Mouse (Mus musculus) cerebellum, adult 11-12 months (tissue): ENCODE data around the gene Slc35b1.
"Not testable (repeated sequence)": the region's sequence is repeated elsewhere in the genome, so short reads cannot be mapped to it uniquely, and the experiment has no call there.

Source experiments
- DNase-seq: peaks from one replicate; pipeline ENCODE4 v3.0.0; 2022

The Slc35b1 gene

DNA sequence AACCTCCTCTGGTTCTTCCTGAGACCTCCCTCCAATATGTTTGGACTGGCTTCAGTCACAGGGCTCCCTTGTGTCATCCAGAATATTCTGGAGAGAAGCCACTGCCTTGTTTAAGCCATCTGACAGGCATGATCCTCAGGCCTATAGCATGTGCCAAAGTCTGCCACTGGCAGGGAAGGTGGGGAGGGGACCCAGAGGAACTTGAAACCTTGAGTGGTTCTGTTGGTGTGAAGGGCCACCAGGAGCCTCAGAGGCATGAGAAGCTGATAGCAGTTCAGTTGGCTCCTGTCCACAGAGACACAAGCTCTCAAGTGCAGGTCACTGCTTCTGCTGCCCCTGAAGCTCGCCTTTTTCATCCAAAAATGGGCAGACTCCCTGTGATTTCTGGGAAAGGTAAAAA lies 12.1 kb downstream of the Slc35b1 start:
- DNase-seq = peak; percentile 76

- peak; percentile 78 for DNase-seq
These were observed 13.6 kb downstream of the Slc35b1 start for GRCm38 (mm10) chr11:95397843-95398835.

DNA sequence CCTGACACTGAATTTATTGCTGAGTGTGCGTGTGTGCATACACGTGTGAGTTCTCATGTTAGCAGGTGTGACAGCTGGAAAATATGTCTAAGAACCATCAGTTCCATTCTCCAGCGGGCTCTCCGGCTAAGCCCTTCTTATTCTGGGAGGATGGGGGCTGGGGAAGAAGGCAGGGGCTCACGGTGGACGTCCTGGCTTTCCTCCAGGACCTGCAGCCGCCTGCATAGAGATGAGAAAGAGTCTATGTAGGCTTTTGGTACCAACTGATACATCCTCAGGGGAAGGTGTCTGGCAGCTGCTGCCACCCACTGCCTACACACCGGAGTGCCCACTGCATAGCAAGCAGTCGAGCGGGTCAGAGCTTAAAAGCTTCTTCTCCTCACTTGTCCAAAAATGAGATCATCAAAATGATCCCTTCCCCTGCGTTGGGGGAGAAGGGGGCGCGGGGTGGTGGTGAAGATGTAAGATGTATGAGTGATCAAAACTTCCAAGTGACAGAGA lies 15.1 kb downstream of the Slc35b1 start:
- peak; percentile 62 for DNase-seq

DNA sequence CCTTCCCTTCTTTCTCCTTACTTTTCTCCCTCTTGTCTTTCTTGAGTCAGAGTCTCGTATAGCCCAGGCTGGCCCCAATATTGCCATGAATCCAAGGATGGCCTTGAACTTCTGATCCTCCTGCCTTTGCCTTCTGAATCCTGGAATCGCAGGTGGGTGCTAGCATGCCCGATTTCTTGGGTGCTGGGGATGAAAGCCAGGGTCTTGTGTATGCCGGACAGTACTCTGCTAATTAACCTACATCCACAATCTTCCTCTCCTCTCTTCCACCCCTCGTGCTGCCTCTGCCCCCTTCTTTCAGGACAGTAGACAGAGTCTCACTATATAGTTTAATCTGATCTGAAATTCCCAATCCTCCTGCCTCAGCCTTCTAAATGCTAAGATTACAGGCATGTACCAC lies 17.1 kb downstream of the Slc35b1 start:
- DNase-seq = peak; percentile 45

DNA sequence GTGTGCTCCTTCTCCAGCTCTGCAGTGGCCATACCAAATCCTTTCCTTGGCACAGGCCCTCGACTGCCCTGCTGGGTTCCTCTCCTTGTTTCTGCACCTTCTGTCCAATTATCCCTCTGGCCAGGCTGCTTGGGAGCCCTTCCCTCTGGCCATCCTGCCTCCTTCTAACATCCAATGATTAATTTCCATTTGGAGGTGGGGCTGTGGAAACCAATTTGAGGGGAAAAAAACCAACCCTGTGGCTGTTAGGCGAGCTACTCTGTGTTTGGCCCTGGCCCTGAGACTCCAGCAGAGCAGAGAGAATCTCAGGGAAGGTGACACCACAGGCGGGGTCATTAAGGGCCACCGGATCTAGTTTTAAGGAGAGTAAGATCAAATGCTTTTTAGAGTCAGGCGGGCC lies 17.7 kb downstream of the Slc35b1 start:
- peak; percentile 94 for DNase-seq

- peak; percentile 57 for DNase-seq
These were observed 18.2 kb downstream of the Slc35b1 start for GRCm38 (mm10) chr11:95402658-95403101.

DNA sequence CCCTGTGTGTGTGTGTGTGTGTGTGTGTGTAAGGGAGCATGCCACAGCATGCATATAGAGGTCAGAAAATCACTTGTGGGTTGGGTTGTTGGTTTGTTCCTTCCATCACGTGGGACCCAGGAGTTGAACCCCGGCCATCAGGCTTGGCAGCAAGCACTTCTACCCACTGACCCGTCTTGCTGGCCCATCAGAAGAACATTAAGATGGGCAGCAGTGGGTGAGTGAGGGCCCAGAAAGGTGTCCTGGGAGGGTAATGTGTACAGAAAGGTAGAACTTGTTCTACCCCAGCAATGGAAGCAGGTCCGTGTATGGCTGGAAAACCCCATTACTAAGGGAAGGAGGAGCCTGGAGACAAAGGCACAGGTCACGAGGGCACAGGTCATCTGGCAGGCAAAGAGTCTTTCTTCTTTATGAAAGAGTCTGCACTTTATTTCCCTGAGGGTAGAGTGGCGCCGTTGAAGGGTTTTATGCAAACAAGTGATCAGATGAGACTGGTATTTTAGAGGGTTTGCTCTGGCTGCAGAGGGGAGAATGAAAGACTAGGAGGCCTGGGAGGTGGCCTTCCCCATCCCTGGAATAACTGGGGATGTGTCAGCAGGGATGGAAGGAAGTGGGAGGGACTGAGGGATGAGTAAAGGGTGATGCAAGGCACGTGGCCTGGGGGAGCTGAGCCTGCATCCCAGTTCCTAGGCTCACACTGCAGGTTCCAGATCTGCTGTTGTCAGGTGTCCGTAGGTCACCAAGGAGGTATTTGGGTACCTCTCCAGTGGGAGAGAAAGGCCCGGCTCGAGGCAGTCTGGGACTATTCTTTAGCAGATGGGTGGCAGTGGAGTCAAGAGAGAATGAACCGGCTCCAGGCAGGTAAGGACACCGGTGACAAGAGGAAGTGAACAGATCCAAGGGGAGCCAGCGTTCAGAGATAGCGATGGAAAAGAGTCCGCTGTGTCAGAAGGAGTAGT lies 19.2 kb downstream of the Slc35b1 start:
- DNase-seq = peak; percentile 68

GRCm38 (mm10) chr11:95405771-95406170 lies 21.3 kb downstream of the Slc35b1 start:
- DNase-seq = no peak

DNA sequence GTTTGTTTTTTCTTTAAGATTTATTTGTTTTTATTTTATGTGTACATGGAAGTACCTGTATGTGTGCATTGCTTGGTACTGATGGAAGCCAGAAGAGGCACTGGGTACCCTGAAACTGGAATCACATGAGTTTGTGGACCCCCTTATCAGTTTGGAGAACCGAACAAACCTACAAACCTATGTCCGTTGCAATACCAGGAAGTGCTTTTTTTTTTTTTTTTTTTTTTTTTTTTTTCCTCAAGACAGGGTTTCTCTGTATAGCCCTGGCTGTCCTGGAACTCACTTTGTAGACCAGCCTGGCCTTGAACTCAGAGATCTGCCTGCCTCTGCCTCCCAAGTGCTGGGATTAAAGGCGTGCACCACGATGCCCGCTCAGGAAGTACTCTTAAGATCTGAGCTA lies 21.9 kb downstream of the Slc35b1 start:
- DNase-seq = not testable (repeated sequence)

- DNase-seq = no peak
These were observed 25.1 kb downstream of the Slc35b1 start for GRCm38 (mm10) chr11:95409450-95410112.

GRCm38 (mm10) chr11:95411453-95412013 lies 27.0 kb downstream of the Slc35b1 start:
- DNase-seq = no peak

- peak; percentile 76 for DNase-seq
These were observed 28.1 kb downstream of the Slc35b1 start for GRCm38 (mm10) chr11:95412615-95413014.

DNA sequence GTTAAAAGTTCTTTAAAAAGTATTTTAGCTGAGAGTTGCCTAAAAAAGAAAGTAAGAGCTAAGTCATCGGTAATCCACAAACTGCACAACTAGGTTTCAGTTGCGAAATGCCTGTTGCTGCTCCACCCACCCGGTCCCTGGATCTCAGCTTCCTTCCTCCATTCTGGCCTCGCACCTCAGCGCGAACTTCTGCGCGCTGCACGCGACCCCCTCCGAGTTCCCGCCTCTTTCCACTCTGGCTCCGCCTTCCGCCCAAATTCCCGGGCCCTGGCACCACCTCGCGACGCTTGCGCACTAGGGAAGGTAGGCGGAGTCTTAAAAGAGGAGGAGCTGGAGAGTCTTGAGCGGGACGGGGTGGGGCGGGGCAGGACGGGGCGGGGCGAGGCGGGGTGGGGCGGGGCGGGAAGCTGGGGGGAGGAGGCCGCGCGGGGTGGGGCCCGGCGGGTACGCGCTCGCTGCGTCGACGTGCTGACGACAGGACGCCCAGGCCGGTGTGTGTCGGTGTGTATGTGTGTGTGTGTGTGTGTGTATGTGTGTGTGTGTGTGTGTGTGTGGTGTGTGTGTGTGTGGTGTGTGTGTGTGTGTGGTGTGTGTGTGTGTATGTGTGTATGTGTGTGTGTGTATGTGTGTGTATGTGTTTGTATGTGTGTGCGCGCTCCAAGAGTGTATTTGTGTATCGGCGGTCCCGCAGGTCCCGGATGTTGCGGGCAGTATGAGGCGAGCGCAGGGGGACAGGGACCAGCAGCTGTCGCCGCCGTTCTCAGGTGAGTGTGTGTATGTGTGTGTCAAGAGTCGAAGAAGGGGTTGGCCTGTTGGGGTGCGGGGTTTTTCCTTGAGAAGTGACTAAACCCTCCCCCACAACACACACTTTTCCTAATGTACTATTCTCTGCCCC lies 29.4 kb downstream of the Slc35b1 start, which contains the start of gene Spop:
Spop (plus strand) TSS at position 440 of the 895 bp plus-strand sequence.
- DNase-seq = peak; percentile 88

GRCm38 (mm10) chr11:95414536-95415161 lies 30.2 kb downstream of the Slc35b1 start:
- DNase-seq = peak; percentile 96

- no peak for DNase-seq
These were observed 31.4 kb downstream of the Slc35b1 start for GRCm38 (mm10) chr11:95415931-95416330.

DNA sequence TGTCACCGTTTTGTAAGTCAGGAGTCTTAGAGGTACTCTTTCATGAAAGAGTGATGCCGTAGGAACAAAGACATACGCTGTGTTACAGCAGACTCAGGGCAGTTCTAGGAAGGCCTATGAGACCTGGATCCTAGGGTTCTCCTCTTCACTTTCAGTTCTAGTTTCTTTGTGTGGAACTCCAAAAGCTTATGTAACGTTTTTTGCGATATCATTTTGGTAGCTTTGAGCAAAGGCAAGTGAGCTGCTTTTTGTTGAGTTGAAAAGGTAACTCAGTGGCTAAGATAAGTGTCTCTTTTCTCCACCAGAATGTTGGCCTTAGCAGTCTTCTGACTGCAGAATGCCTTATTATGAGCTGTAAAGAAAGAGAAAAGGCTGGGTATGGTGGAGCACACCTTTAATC lies 32.8 kb downstream of the Slc35b1 start:
- no peak for DNase-seq

GRCm38 (mm10) chr11:95420880-95421435 lies 36.5 kb downstream of the Slc35b1 start:
- DNase-seq = no peak

DNA sequence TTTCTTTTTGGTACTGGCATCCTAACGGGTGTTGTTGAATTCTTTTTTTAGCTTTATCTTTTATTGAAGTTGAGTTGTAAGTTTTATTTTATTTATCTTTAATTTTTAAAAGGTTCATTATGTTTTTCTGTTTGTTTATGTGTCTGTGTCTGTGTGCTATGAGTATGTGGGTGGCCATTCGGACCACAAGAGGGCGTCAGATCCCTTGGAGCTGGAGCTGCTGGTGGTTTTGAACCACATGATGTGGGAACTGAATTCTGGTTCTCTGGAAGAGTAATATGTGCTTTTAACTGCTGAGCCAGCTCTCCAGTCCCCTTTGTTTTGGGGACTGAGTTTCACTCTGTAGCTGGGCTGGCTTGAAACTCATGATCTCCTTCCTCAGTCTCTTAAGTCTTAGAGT lies 39.0 kb downstream of the Slc35b1 start:
- DNase-seq = no peak

DNA sequence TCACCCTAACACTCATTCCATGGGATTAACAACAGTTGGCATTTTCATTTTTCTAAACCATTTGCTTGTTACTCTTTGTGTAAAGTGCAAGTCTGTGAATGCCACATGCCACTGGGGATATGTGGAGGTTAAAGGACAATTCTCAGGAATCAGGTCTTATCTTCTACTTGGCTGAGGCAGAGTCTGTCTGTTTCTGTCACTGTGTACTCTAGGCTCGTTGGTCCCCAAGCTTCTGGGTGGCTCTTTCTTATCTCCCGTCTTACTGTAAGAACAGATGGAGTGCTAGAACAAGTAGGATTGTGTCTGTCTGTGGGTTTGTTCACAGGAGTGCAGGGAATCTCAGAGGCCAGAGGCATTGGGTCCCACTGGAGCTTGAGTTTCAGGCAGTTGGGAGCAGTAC lies 46.9 kb downstream of the Slc35b1 start:
- DNase-seq = no peak

- DNase-seq = no peak
These were observed 47.7 kb downstream of the Slc35b1 start for GRCm38 (mm10) chr11:95432194-95432593.
